Mouse (Mus musculus) gastrocnemius, adult 8-10 months (tissue): ENCODE results near the gene Mospd3. TPM values are rescaled to one million over a fixed set of nuclear protein-coding genes. Genes with fewer than 3 reads are reported as not detected.

Experiments used
- DNase-seq, 2 experiments: peaks; one replicate each; pipeline ENCODE4 v3.0.0; 2022; ENCODE audit warnings: low spot score in 2 of 2
- total RNA-seq, 4 experiments: library from RNA; stranded (reverse); gene quantifications; 2 replicates each; pipeline ENCODE4 v1.2.4; 2022

Gene Mospd3
- total RNA-seq, 4 experiments from 2014 or later, result 10.1 to 13.6 (median 11.6) TPM

- no peak for DNase-seq
Observed at GRCm38 (mm10) chr5:137580246-137580645, 20.6 kb downstream of the Mospd3 start.

- DNase-seq, result no peak
Observed at GRCm38 (mm10) chr5:137574470-137574901, 26.4 kb downstream of the Mospd3 start.

DNA sequence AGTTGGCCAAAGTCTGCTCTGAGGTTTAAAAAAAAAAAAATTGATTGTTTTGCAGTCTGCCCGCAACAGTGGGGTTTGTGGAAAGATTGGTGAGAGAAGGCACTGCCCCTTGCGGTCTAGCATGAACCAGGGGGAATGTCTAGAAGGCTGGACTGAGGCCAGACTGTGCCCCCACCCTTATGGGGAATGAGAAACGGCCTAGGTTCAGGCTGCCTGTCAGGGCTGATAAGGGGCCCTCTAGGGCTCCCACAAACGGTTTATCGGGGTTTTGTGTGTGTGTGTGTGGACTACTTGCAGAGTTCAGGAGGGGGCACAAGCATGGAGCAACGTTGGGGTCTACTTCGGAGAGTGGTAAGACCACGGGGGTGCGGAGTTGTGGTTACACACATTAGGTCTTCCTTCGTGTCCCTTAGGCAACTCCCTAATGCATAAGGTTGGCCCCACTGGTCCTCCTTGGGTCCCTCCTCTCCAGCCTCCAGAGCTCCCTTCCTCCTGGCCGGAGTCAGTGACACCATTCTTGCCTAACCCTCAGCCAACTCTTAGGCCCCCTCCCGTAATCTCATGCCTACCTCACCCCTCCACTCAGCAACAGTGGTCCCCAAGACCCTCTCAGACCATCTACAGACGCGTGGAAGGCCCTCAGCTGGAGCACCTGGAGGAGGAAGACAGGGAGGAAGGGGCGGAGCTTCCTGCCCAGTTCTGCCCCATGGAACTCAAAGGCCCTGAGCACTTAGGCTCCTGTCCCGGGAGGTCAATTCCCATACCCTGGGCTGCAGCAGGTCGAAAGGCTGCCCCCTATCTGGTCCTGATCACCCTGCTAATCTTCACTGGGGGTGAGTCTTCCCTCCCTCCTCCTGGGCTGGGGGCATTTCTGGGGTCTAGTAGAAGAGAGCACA, 29.9 kb downstream of the Mospd3 start:
- DNase-seq, result no peak

DNA sequence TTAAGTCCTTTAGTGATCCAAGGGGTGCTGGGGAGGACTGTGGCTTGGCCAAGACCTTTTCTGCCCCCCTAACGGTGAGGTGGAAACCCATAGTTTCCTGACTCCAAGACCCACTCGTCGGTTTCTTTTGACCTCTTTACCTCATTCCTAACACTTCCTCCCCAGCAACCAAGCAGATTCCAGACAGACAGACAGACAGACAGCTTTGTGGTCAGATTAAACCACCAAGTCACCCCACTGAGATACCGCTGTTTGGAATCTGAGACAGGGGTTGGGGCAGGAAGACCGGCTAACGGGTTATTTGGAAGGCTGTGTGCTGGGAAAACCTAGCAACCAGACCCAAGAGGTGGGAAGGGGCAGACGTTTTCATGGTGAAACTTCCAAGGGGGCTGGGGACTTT, 30.7 kb downstream of the Mospd3 start:
- DNase-seq, result no peak

- DNase-seq, result no peak
Observed at GRCm38 (mm10) chr5:137569665-137570064, 31.2 kb downstream of the Mospd3 start, which contains the start of gene Tfr2. Gene Tfr2, plus strand, starts transcription at chr5:137569840.

DNA sequence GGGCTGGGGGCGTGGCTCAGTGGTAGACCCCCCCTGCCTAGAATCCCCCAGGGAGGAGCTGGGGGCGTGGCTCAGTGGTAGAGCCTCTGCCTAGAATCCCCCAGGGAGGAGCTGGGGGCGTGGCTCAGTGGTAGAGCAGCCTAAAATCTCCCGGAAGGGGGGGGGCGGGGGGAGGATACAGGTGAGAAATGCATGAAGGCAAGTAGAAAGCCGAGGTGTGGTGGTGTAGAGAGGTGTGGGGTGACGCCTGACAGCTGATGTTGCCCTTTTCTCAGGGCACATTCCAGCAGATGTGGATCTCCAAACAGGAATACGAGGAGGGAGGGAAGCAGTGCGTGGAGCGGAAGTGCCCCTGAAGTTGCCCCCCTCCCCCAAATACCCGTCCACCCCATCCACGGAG, 31.8 kb downstream of the Mospd3 start:
- DNase-seq, result no peak

DNA sequence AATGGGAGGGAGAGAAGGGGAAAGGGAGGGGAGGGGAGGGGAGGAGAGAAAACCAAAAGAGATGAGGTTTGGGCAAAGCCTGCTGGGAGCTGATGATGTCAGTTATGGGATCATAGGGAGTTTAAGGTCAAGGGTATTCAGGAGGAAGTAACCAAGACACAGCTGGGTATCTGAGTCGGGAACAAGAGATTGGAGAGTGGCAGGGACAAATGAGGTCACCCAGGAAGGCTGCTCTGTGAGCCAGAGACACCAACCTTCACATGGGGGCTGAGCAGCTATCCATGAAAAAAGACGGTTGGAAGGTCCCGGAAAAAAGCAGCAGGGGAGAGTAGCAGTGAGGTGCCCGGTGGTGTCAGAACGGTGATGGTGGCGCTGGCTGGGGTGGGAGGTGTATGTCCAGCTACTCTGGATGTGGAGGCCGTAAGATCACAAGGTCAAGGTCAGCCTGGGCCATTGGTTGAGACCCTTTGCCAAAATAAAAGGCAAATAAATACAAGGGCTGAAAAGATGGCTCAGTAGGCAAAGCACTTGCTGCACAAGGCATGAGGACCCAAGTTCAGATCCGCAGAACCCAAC, 32.5 kb downstream of the Mospd3 start:
- DNase-seq, result no peak

- DNase-seq, result no peak
Observed at GRCm38 (mm10) chr5:137566416-137566815, 34.4 kb downstream of the Mospd3 start.

DNA sequence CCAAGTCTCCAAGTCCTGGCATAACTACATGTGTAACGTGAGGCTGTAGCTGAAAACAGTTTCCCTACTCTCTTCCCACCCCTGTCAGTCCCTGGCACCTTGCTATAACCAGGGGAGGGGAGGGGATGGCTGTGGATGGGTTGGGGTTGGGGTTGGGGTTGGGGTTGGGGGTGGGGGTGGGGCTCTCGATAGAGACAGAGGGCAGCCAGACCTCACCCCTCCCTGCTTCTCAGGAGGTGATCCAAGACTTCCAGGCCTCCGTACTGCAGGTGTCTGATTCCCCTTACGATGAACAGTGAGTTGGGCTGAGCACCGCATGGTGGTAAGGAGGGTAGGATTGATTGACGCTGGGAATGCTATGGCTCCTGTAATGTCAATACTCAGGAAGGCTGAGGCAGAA, 35.1 kb downstream of the Mospd3 start:
- no peak for DNase-seq

GRCm38 (mm10) chr5:137562965-137563364, 37.9 kb downstream of the Mospd3 start:
- DNase-seq, result no peak

DNA sequence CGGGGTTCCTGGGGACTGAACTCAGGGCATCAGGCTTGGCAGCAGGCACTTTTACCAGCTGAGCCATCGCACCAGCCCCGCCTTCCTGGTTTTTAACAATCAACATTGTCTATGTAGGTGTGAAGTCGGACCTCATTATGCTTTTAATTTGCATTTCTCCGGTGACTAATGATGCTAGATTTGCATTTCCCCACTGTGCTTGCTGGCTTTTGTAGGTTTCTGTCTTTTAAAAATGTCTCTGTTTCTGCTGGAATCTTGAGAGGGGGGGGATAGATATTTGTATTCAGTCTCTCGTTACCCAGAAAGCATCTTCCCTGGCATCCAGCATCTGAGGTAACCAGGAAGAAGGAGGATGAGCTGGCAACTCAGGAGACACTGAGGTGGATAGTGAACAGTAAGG, 39.3 kb downstream of the Mospd3 start:
- no peak for DNase-seq

- no peak for DNase-seq
Observed at GRCm38 (mm10) chr5:137553898-137554297, 47.0 kb downstream of the Mospd3 start.

GRCm38 (mm10) chr5:137553411-137553837, 47.4 kb downstream of the Mospd3 start, which contains the start of gene Actl6b:
Gene Actl6b, plus strand, starts transcription at chr5:137553517.
- no peak for DNase-seq

- DNase-seq, result no peak
Observed at GRCm38 (mm10) chr5:137553000-137553399, 47.9 kb downstream of the Mospd3 start.

- DNase-seq, result no peak
Observed at GRCm38 (mm10) chr5:137551119-137551518, 49.7 kb downstream of the Mospd3 start.

GRCm38 (mm10) chr5:137549840-137550239, 51.0 kb downstream of the Mospd3 start:
- no peak for DNase-seq

Other genes starting within 250 kb of the Mospd3 start
- under 1 TPM in 2 of 4 experiments, not detected in 2; 0.02 to 0.54 TPM for gene Zan, start 124.0 kb downstream of the Mospd3 start, total RNA-seq
- 10 to 100 TPM; 10.5 to 11.7 (median 11.2) TPM for gene Pop7, start 98.5 kb downstream of the Mospd3 start, total RNA-seq
- gene Gigyf1, start 82.5 kb downstream of the Mospd3 start, total RNA-seq, result 10 to 100 TPM; 21.2 to 25.5 (median 22.6) TPM
- gene Epo, start 67.8 kb downstream of the Mospd3 start, total RNA-seq, result not detected
- 100 to 1,000 TPM; 118 to 137 (median 128) TPM for gene Gnb2, start 67.5 kb downstream of the Mospd3 start, total RNA-seq
- gene Actl6b, start 47.5 kb downstream of the Mospd3 start, total RNA-seq, result not detected
- gene Tfr2, start 31.2 kb downstream of the Mospd3 start, total RNA-seq, result not detected
- 10 to 100 TPM; 16.2 to 35.4 (median 22.9) TPM for gene Pcolce, start 12.7 kb upstream of the Mospd3 start, total RNA-seq
- under 1 TPM in 2 of 4 experiments, not detected in 2; 0.20 to 0.29 TPM for gene Fbxo24, start 27.9 kb upstream of the Mospd3 start, total RNA-seq
- gene Lrch4, start 28.1 kb upstream of the Mospd3 start, total RNA-seq, result 10 to 100 TPM; 12.7 to 15.7 (median 14.6) TPM
- 1 to 10 TPM; 1.9 to 3.5 (median 2.5) TPM for gene Gm20605, start 28.1 kb upstream of the Mospd3 start, total RNA-seq
- 1 to 10 TPM in 2 of 4 experiments, under 1 TPM in 2; 0.75 to 1.8 (median 1.1) TPM for gene Sap25, start 40.3 kb upstream of the Mospd3 start, total RNA-seq
- under 1 TPM; 0.19 to 0.81 (median 0.25) TPM for gene Irs3, start 44.7 kb upstream of the Mospd3 start, total RNA-seq
- 1 to 10 TPM; 2.4 to 4.4 (median 3.3) TPM for gene Agfg2, start 83.7 kb upstream of the Mospd3 start, total RNA-seq
- under 1 TPM in 2 of 4 experiments, not detected in 2; 0.10 to 0.16 TPM for gene Nyap1, start 140.5 kb upstream of the Mospd3 start, total RNA-seq
- gene Tsc22d4, start 144.7 kb upstream of the Mospd3 start, total RNA-seq, result 10 to 100 TPM; 39.6 to 68.9 (median 47.7) TPM
- 1 to 10 TPM; 4.7 to 6.0 (median 5.3) TPM for gene Ppp1r35, start 177.8 kb upstream of the Mospd3 start, total RNA-seq
- 10 to 100 TPM; 23.0 to 24.2 (median 23.3) TPM for gene Mepce, start 186.6 kb upstream of the Mospd3 start, total RNA-seq
- under 1 TPM in 2 of 4 experiments, not detected in 2; 0.24 to 0.31 TPM for gene Zcwpw1, start 186.7 kb upstream of the Mospd3 start, total RNA-seq
- gene Pilra, start 235.2 kb upstream of the Mospd3 start, total RNA-seq, result under 1 TPM in 1 of 4 experiments, not detected in 3; 0.21 TPM